Mouse (Mus musculus) limb, embryonic 14.5 days (tissue): ENCODE measurements around the gene Tinagl1. TPM values are rescaled to one million over a fixed set of nuclear protein-coding genes. Genes with fewer than 3 reads are reported as not detected.

Experiments used
- ATAC-seq: fragments of 200-750 bp; cut with Nextera tagmentation; 2 replicates; pipeline ENCODE4 v1.8.0; 2017; ENCODE audit warnings: low read depth, moderate number of reproducible peaks, moderate TSS enrichment; ENCODE audit not compliant: low FRiP score
- DNase-seq: peaks from one replicate; pipeline ENCODE4 v3.0.0-alpha.2; 2015; ENCODE audit warnings: low spot score
- H3K27ac ChIP-seq: fragments of 300-500 bp; sonication (generic); replicated peaks from 2 replicates; pipeline ENCODE4 v1.5.1; 2014; ENCODE audit warnings: low read depth, mild to moderate bottlenecking, low read length, moderate library complexity, mixed read lengths
- H3K27me3 ChIP-seq: fragments of 300-500 bp; sonication (generic); 2 replicates; pipeline ENCODE4 v1.6.1; 2014; ENCODE audit warnings: low read length, mixed read lengths; ENCODE audit not compliant: control insufficient read depth, insufficient read depth
- H3K36me3 ChIP-seq: fragments of 300-500 bp; sonication (generic); 2 replicates; pipeline ENCODE4 v1.6.1; 2014; ENCODE audit warnings: mild to moderate bottlenecking, low read length, moderate library complexity, mixed read lengths; ENCODE audit not compliant: control insufficient read depth, insufficient read depth
- H3K4me1 ChIP-seq: fragments of 300-500 bp; sonication (generic); 2 replicates; pipeline ENCODE4 v1.6.1; 2014; ENCODE audit warnings: antibody characterized with exemption, low read length, mixed read lengths; ENCODE audit not compliant: control insufficient read depth, insufficient read depth
- H3K4me2 ChIP-seq: fragments of 300-500 bp; sonication (generic); replicated peaks from 2 replicates; pipeline ENCODE4 v1.6.1; 2014; ENCODE audit warnings: low read depth, mild to moderate bottlenecking, low read length, moderate library complexity; ENCODE audit not compliant: severe bottlenecking
- H3K4me3 ChIP-seq: fragments of 300-500 bp; sonication (generic); replicated peaks from 2 replicates; pipeline ENCODE4 v1.5.1; 2014; ENCODE audit warnings: low read length
- H3K9ac ChIP-seq: fragments of 300-500 bp; sonication (generic); 2 replicates; pipeline ENCODE4 v1.6.1; 2014; ENCODE audit warnings: mild to moderate bottlenecking, low read depth, low read length, moderate library complexity; ENCODE audit not compliant: severe bottlenecking
- H3K9me3 ChIP-seq: fragments of 300-500 bp; sonication (generic); 2 replicates; pipeline ENCODE4 v1.6.1; 2016; ENCODE audit warnings: low read length; ENCODE audit not compliant: control insufficient read depth
- POLR2A ChIP-seq: fragments of 200-500 bp; IDR thresholded peaks from 2 replicates; pipeline ENCODE4 v1.8.0; 2012; ENCODE audit warnings: inconsistent platforms, mild to moderate bottlenecking, moderate library complexity, borderline replicate concordance; ENCODE audit not compliant: insufficient read depth, insufficient read length; ENCODE audit errors: extremely low read depth
- WGBS: fragments of 180-500 bp; shearing (Covaris S2); extraction: QIAGEN DNeasy Blood & Tissue Kit; methylation state at CpG from one replicate; pipeline ENCODE4 v1.1.7; 2014; 5-methylcytosine and 5-hydroxymethylcytosine counted together
- polyA plus RNA-seq, 2 experiments: library from polyadenylated mRNA; depleted of rRNA in 1 of 2; stranded (reverse) in 1 of 2; unstranded in 1 of 2; fragments of >200 nt; fragmentation: Nextera tagmentation in 1 of 2; extraction: Ambion mirVana in 1 of 2; gene quantifications; 2 replicates each; pipeline versions ENCODE4 v1.2.1 to v1.2.3; 2012 to 2014

Tinagl1 gene
- polyA plus RNA-seq, 2 experiments = 13.6 to 19.9 TPM

DNA sequence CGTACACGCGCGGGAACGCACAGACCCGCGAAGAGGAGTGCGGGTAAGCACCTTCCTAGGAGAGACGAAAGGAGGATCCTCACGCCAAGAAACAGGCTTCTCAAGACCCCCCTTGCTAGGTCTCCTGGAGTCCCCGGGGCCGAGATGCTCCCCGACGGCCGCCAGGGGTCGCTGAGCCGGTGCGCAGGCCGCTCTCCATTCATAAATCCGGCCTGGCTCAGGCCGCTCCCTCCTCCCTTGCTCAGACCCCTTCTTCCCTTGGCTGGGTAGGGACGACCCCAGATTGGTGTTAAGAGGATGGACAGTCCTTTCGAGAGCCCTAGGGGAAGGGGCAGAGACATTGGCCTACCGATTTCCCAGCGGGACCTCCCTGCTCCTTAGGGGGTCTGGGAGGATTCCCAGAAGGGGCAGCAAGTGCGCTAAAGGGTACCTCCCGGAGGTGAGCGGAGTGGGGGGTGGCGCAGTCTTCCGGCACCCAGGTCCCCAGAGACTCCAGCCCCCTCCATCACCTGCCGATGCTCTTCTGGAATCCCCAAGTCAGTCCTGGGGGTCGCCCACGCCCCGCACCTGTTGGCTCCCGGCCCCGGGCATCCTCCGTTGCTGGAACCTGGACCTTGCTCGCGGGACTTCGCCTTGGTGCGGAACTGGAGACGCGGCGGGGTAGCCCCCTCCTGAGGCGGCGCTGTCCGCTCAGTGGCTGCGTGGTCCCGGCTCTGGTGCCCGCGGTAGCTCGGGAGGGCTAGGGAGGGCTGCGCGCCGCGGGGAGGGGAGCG is 36.3 kb downstream of the Tinagl1 start:
- H3K27me3 ChIP-seq = peaks cover 42% of the 10 kb centered on the region
- under 1% methylated on average over 50 of the region's 57 CpGs for WGBS
- DNase-seq (peak; percentile 63), ATAC-seq (peak; percentile 71; the same call in 1 of the 2 replicates)
- H3K9ac ChIP-seq = peak overlapping the region; percentile 40; the same call in 1 of the 2 replicates
- no peak overlapping the region for H3K27ac ChIP-seq
- H3K36me3 ChIP-seq = no peaks in the 10 kb centered on the region
- TF ChIP-seq POLR2A = no peak
- peaks cover 7% of the 10 kb centered on the region for H3K4me1 ChIP-seq
- H3K4me2 ChIP-seq = peak overlapping the region; percentile 65
- peak overlapping the region; percentile 37 for H3K4me3 ChIP-seq
- H3K9me3 ChIP-seq = no peaks in the 10 kb centered on the region

DNA sequence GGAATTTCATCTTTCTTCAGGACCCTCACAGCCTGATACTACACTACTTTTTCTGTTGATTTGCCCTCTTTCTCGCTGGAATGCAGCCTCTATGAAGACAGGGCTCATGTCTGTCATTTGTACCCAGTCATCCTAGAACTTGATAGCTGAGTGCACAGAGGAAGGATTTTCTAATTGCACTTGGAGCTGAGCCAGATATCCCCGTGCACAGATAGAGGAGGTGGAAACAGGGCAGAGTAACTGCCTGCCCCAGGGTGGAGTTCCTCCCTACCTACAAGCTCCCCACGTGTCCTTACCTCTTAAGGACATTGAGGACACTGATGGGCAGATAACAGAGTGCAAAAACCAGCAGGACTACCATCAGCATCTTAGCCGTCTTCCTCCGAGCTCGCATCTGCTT is 41.5 kb downstream of the Tinagl1 start:
- no peak for ATAC-seq
- Histone ChIP-seq H3K4me3 (no peak overlapping the region), H3K27ac (no peak overlapping the region), H3K9me3 (no peaks in the 10 kb centered on the region), H3K4me1 (no peaks in the 10 kb centered on the region), H3K9ac (no peak overlapping the region), H3K4me2 (no peak overlapping the region), H3K27me3 (peaks cover 17% of the 10 kb centered on the region), H3K36me3 (no peaks in the 10 kb centered on the region)
- no peak for DNase-seq
- 55% methylated on average over 6 of the region's 6 CpGs for whole genome bisulfite sequencing
- TF ChIP-seq POLR2A = no peak

DNA sequence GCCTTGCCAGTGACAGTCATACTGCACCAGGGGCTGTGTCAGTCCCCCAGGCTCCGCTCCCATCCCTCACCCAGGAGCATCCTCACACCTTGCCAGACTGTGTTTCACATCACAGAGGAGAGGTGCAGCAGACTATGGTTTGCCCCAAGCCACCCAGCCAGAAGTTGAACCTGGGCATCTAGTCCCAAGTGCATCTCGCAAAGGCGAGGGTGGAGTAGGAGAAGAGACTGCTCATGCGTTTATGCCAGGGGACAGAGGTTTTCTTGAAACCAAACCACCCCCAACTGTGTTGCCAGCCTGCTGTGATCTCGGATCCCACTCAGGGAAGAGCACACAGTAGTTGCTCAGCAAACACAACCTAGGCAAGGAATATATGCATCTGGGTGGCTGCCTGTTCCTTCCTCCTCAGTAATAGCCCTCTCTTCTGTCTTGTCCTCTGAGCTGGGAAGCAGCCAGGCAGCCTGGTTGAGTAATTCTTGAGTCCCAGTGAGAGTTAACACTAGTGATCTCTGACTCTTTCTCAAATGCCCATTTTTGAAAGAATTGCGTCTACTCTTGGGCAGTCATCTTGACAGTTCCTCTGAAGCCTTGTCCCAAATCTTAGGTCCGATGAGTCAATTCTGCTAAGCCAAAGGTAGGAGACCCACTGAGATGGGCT is 43.3 kb downstream of the Tinagl1 start:
- no peak overlapping the region for H3K27ac ChIP-seq
- no peak overlapping the region for H3K4me3 ChIP-seq
- ATAC-seq (no peak), DNase-seq (no peak)
- no peak overlapping the region for H3K9ac ChIP-seq
- H3K27me3 ChIP-seq = 0 out of 2 replicates have a peak, but pooled peaks cover under 1% of the 10 kb centered on the region
- WGBS = 81% methylated on average over 7 of the region's 7 CpGs
- H3K4me1 ChIP-seq = no peaks in the 10 kb centered on the region
- no peaks in the 10 kb centered on the region for H3K9me3 ChIP-seq
- peaks cover 17% of the 10 kb centered on the region for H3K36me3 ChIP-seq
- TF ChIP-seq POLR2A = no peak
- H3K4me2 ChIP-seq = no peak overlapping the region

DNA sequence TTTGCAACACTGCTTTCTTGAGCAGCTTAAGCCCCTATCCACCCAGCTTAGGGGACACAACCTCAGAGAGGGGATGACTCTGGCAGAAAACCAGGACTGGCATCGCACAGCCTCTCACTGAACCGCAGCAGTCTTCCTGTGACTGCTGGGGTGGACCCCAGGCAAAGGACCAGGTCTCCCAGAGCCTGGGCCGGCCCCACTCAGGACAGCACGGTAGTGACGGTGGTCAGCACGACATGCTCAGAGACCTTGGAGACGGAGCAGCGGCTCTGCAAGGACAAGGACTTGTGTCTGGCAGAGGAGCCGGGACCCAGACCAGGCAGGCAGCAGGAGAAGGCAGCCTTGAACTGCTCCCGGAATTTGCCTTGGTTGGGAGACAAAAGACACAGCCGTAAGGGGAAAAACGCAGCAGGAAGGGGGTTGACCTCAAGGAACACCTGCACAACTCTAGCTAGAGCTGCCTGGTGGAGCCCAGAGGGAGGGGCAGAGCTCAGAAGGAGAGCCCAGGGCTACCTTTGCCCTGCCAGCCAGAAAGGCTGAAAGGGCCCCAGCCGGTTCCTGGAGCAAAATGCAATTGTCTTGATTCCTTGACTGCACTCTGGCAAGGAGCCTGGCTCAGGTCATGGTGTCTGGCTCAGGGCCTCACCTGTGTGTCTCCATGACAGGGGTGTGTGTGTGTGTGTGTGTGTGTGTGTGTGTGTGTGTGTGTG is 44.1 kb downstream of the Tinagl1 start:
- no peak for DNase-seq
- no peak for TF ChIP-seq POLR2A
- H3K4me1 ChIP-seq = no peaks in the 10 kb centered on the region
- ATAC-seq = no peak
- H3K4me2 ChIP-seq = no peak overlapping the region
- no peaks in the 10 kb centered on the region for H3K9me3 ChIP-seq
- 57% methylated on average over 13 of the region's 13 CpGs for WGBS
- no peak overlapping the region for H3K4me3 ChIP-seq
- no peaks in the 10 kb centered on the region for H3K27me3 ChIP-seq
- H3K36me3 ChIP-seq = peaks cover 22% of the 10 kb centered on the region
- H3K27ac ChIP-seq = no peak overlapping the region
- no peak overlapping the region for H3K9ac ChIP-seq

DNA sequence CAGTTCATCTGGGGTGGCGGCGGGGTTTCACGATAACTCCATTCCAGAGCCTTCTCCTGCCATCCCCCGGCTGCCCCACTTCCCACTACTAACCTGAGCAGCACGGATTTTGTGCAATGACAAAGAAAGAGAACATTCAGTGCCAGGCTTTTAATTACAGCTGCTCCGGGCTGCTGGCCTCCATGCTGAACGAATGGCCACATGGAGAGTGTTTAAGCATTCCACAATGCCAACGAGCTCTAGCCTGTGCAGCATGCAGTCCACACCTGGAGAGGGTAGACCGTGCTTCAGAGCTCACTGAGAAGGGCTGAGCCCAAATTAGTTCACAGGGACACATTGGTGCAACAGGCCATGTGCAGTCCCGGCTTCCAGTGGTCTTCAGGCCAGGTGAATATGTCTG is 44.8 kb downstream of the Tinagl1 start:
- Histone ChIP-seq H3K27ac (no peak overlapping the region), H3K9ac (no peak overlapping the region), H3K36me3 (peaks cover 30% of the 10 kb centered on the region), H3K4me3 (no peak overlapping the region), H3K4me1 (no peaks in the 10 kb centered on the region), H3K4me2 (no peak overlapping the region), H3K27me3 (no peaks in the 10 kb centered on the region), H3K9me3 (no peaks in the 10 kb centered on the region)
- no peak for TF ChIP-seq POLR2A
- ATAC-seq (no peak), DNase-seq (no peak)
- WGBS = 64% methylated on average over 10 of the region's 10 CpGs
